In genomic region chr11:100066236-100067010, GRCm38 (mm10) we compare ENCODE assay signal across 20 mouse cellular contexts. TPM values are rescaled to one million over a fixed set of nuclear protein-coding genes. Genes with fewer than 3 reads are reported as not detected.
A peak's percentile ranks its signal among the peaks of the same experiment; 100 is the strongest.
DNase-seq lines count a peak whose midpoint lies in the region; ATAC-seq and TF ChIP-seq lines count a peak whose summit lies in the region.
"Had no signal": no experiment of that assay in that cellular context is flagged by ENCODE, and none has a peak within 500 bp of the region (broad histone marks: within the 10 kb centered on the region; RNA-seq: fewer than 3 reads in every experiment).

No protein-coding gene starts in this region.

- H3K9me3 ChIP-seq in heart, embryonic 15.5 days (replicated peaks), result no peaks in the 10 kb centered on the region
- H3K9me3 ChIP-seq: limb, embryonic 12.5 days had no signal

- no peak for ATAC-seq in heart, embryonic 15.5 days (replicated peaks; ENCODE audit: insufficient number of reproducible peaks, insufficient read depth, low FRiP score, low read depth)
- ATAC-seq: forebrain, embryonic 14.5 days had no signal

- no peak for TF ChIP-seq POLR2A in lung, adult 2 months (IDR thresholded peaks at IDR 0.05; ENCODE audit: borderline replicate concordance, extremely low read depth, low read depth, low read length)
- no peak for TF ChIP-seq POLR2A in brain, embryonic 14.5 days (IDR thresholded peaks at IDR 0.05; ENCODE audit: borderline replicate concordance, extremely low read depth, insufficient read depth, insufficient read length, poor library complexity, severe bottlenecking)

- no peaks in the 10 kb centered on the region for H3K36me3 ChIP-seq in heart, embryonic 15.5 days
- H3K36me3 ChIP-seq: limb, embryonic 12.5 days had no signal

- no peak for TF ChIP-seq CTCF in lung, adult 2 months (IDR thresholded peaks at IDR 0.05; ENCODE audit: insufficient read depth, low read length)
- no peak for TF ChIP-seq CTCF in brain, embryonic 14.5 days (IDR thresholded peaks at IDR 0.05; ENCODE audit: borderline replicate concordance, extremely low read depth, insufficient read depth, insufficient read length)
- no peak for TF ChIP-seq CTCF in gastrocnemius, adult 2 months (IDR thresholded peaks at IDR 0.05)

- H3K4me3 ChIP-seq in heart, embryonic 15.5 days, result no peak overlapping the region
- no peak overlapping the region for H3K4me3 ChIP-seq in lung, adult 2 months (replicated peaks; ENCODE audit: extremely low read depth, low read depth, low read length)
- H3K4me3 ChIP-seq in gastrocnemius, adult 2 months, result no peak overlapping the region
- H3K4me3 ChIP-seq: limb, embryonic 12.5 days; myocyte had no signal

- no peaks in the 10 kb centered on the region for H3K27me3 ChIP-seq in heart, embryonic 15.5 days
- H3K27me3 ChIP-seq: limb, embryonic 12.5 days had no signal

- WGBS in heart, embryonic 15.5 days, result 38% methylated on average over 12 of the region's 12 CpGs
- 53% methylated on average over 12 of the region's 12 CpGs for WGBS in lung, adult 2 months

- no peak overlapping the region for H3K9ac ChIP-seq in heart, embryonic 15.5 days
- H3K9ac ChIP-seq: limb, embryonic 12.5 days; liver, embryonic 14.5 days had no signal

- intact Hi-C loops in heart, postnatal 14 days (cut with DNase I), result no loop called here
- intact Hi-C loops in gastrocnemius, adult 2 months (cut with DNase I), result no loop called here

- DNase-seq in heart, postnatal 14 days, result no peak
- DNase-seq in lung, postnatal 10 days, result peak; percentile 9
- DNase-seq in lung, adult 2 months, result no peak
- DNase-seq in brain, embryonic 14.5 days (ENCODE audit: low read depth), result peak; percentile 43
- DNase-seq in gonadal fat pad, adult 2 months (ENCODE audit: low read depth), result peak; percentile 87
- DNase-seq in left cerebral cortex, adult 11 months (ENCODE audit: low spot score), result no peak
- no peak for DNase-seq in gastrocnemius, adult 2 months
- DNase-seq: adrenal gland, adult 8-10 months; heart, postnatal 36 days; kidney, adult 9 months; layer of hippocampus, postnatal 36 days; thymus, adult 18-20 months had no signal

- H3K4me2 ChIP-seq in heart, embryonic 15.5 days, result no peak overlapping the region
- H3K4me2 ChIP-seq: limb, embryonic 12.5 days had no signal

- peaks cover 18% of the 10 kb centered on the region for H3K4me1 ChIP-seq in heart, embryonic 15.5 days (replicated peaks)
- no peaks in the 10 kb centered on the region for H3K4me1 ChIP-seq in lung, adult 2 months (ENCODE audit: control insufficient read depth, insufficient read depth, low read length)
- H3K4me1 ChIP-seq: limb, embryonic 12.5 days had no signal

- H3K27ac ChIP-seq in heart, embryonic 15.5 days, result peak overlapping the region; percentile 37; the same call in 1 of the 2 replicates
- no peak overlapping the region for H3K27ac ChIP-seq in gastrocnemius, adult 2 months
- H3K27ac ChIP-seq: limb, embryonic 12.5 days; liver, embryonic 14.5 days had no signal

RNA-seq across cellular contexts. Expression of gene Krt31, which starts 16.1 kb away (rescaled TPM):
- not detected in 2 replicates for polyA plus RNA-seq in heart, embryonic 15.5 days (2015; fragmentation: Nextera tagmentation; extraction: Ambion mirVana)
- total RNA-seq in heart, postnatal 14 days (2021), result not detected
- polyA plus RNA-seq in lung, adult 2 months (2012; rRNA removed), result 0.14 TPM in 1 of 2 replicates, not detected in the other
- not detected in 2 replicates for polyA plus RNA-seq in brain, embryonic 14.5 days (2012; rRNA removed)
- 0.16 and 0.19 TPM in 2 replicates for polyA plus RNA-seq in gonadal fat pad, adult 2 months (2012; rRNA removed)
- not detected for total RNA-seq in gastrocnemius, adult 2 months (2021)
- total RNA-seq: adrenal gland, adult 8-10 months; granulocyte monocyte progenitor cell, adult 5-6 weeks; heart, postnatal 36 days; layer of hippocampus, postnatal 36 days; neutrophil, adult 5-6 weeks had no signal
- polyA plus RNA-seq: C2C12; forebrain, embryonic 14.5 days; limb, embryonic 12.5 days; liver, embryonic 14.5 days had no signal

RNA-seq across cellular contexts. Expression of gene Krt32, which starts 21.6 kb away (rescaled TPM):
- not detected in 2 replicates for polyA plus RNA-seq in heart, embryonic 15.5 days (2015; fragmentation: Nextera tagmentation; extraction: Ambion mirVana)
- not detected for total RNA-seq in heart, postnatal 14 days (2021)
- 26.6 TPM in 1 of 2 replicates, not detected in the other for polyA plus RNA-seq in lung, adult 2 months (2012; rRNA removed)
- not detected in 2 replicates for polyA plus RNA-seq in brain, embryonic 14.5 days (2012; rRNA removed)
- 0.71 and 3.7 TPM in 2 replicates for polyA plus RNA-seq in gonadal fat pad, adult 2 months (2012; rRNA removed)
- not detected for total RNA-seq in gastrocnemius, adult 2 months (2021)
- total RNA-seq: adrenal gland, adult 8-10 months; granulocyte monocyte progenitor cell, adult 5-6 weeks; heart, postnatal 36 days; layer of hippocampus, postnatal 36 days; neutrophil, adult 5-6 weeks had no signal
- polyA plus RNA-seq: C2C12; forebrain, embryonic 14.5 days; limb, embryonic 12.5 days; liver, embryonic 14.5 days; myocyte had no signal

RNA-seq across cellular contexts. Expression of gene Krt34, which starts 25.1 kb away (rescaled TPM):
- not detected in 2 replicates for polyA plus RNA-seq in heart, embryonic 15.5 days (2015; fragmentation: Nextera tagmentation; extraction: Ambion mirVana)
- total RNA-seq in heart, postnatal 14 days (2021), result not detected
- polyA plus RNA-seq in lung, adult 2 months (2012; rRNA removed), result 0.07 TPM in 1 of 2 replicates, not detected in the other
- not detected in 2 replicates for polyA plus RNA-seq in brain, embryonic 14.5 days (2012; rRNA removed)
- not detected in 2 replicates for polyA plus RNA-seq in gonadal fat pad, adult 2 months (2012; rRNA removed)
- not detected for total RNA-seq in gastrocnemius, adult 2 months (2021)
- total RNA-seq: adrenal gland, adult 8-10 months; granulocyte monocyte progenitor cell, adult 5-6 weeks; heart, postnatal 36 days; layer of hippocampus, postnatal 36 days; neutrophil, adult 5-6 weeks had no signal
- polyA plus RNA-seq: C2C12; forebrain, embryonic 14.5 days; limb, embryonic 12.5 days; liver, embryonic 14.5 days; myocyte had no signal

RNA-seq across cellular contexts. Expression of gene Krt35, which starts 29.6 kb away (rescaled TPM):
- polyA plus RNA-seq in heart, embryonic 15.5 days (2015; fragmentation: Nextera tagmentation; extraction: Ambion mirVana), result not detected in 2 replicates
- total RNA-seq in heart, postnatal 14 days (2021), result not detected
- 0.22 TPM in 1 of 2 replicates, not detected in the other for polyA plus RNA-seq in lung, adult 2 months (2012; rRNA removed)
- polyA plus RNA-seq in brain, embryonic 14.5 days (2012; rRNA removed), result not detected in 2 replicates
- 0.13 and 0.35 TPM in 2 replicates for polyA plus RNA-seq in gonadal fat pad, adult 2 months (2012; rRNA removed)
- not detected for total RNA-seq in gastrocnemius, adult 2 months (2021)
- total RNA-seq: adrenal gland, adult 8-10 months; granulocyte monocyte progenitor cell, adult 5-6 weeks; heart, postnatal 36 days; layer of hippocampus, postnatal 36 days; neutrophil, adult 5-6 weeks had no signal
- polyA plus RNA-seq: C2C12; forebrain, embryonic 14.5 days; liver, embryonic 14.5 days; myocyte had no signal

RNA-seq across cellular contexts. Expression of gene Krt33b, which starts 36.8 kb away (rescaled TPM):
- 0.09 TPM in 1 of 2 replicates, not detected in the other for polyA plus RNA-seq in heart, embryonic 15.5 days (2015; fragmentation: Nextera tagmentation; extraction: Ambion mirVana)
- not detected for total RNA-seq in heart, postnatal 14 days (2021)
- not detected in 2 replicates for polyA plus RNA-seq in lung, adult 2 months (2012; rRNA removed)
- polyA plus RNA-seq in brain, embryonic 14.5 days (2012; rRNA removed), result 0.04 TPM in 1 of 2 replicates, not detected in the other
- not detected in 2 replicates for polyA plus RNA-seq in gonadal fat pad, adult 2 months (2012; rRNA removed)
- total RNA-seq in gastrocnemius, adult 2 months (2021), result not detected
- total RNA-seq: adrenal gland, adult 8-10 months; granulocyte monocyte progenitor cell, adult 5-6 weeks; heart, postnatal 36 days; layer of hippocampus, postnatal 36 days; neutrophil, adult 5-6 weeks had no signal
- polyA plus RNA-seq: C2C12; forebrain, embryonic 14.5 days; liver, embryonic 14.5 days had no signal

Comparison
In these comparisons a context has a peak if more than half of its experiments do, and no peak if none do; other contexts are left out.
1. DNase-seq: peak in lung, postnatal 10 days (single experiment), brain, embryonic 14.5 days (single experiment) and gonadal fat pad, adult 2 months (single experiment); none in heart, postnatal 14 days (0 of 2), lung, adult 2 months (single experiment), left cerebral cortex, adult 11 months (single experiment) and gastrocnemius, adult 2 months (single experiment).